Mouse (Mus musculus) layer of hippocampus, adult 9-11 months (tissue): Measurements from ENCODE around the gene Hoxd11.
A peak's percentile ranks its signal among the peaks of the same experiment; 100 is the strongest.

Source experiments
- DNase-seq: peaks from one replicate; pipeline ENCODE4 v3.0.0; 2022

Gene Hoxd11

DNA sequence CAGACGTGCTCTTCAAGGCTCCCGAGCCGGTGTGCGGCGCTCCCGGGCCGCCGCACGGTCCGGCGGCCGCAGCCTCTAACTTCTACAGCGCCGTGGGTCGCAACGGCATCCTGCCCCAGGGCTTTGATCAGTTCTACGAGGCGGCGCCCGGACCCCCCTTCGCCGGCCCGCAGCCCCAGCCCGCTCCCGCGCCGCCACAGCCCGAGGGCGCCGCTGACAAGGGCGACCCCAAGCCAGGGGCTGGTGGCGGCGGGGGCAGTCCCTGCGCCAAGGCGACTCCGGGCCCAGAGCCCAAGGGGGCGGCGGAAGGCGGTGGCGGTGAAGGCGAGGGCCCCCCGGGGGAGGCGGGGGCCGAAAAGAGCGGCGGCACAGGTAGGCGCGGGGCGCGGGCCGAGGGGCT lies 3.4 kb downstream of the Hoxd11 start:
- no peak for DNase-seq

GRCm38 (mm10) chr2:74683471-74683951 lies 4.2 kb downstream of the Hoxd11 start:
- DNase-seq, result no peak

DNA sequence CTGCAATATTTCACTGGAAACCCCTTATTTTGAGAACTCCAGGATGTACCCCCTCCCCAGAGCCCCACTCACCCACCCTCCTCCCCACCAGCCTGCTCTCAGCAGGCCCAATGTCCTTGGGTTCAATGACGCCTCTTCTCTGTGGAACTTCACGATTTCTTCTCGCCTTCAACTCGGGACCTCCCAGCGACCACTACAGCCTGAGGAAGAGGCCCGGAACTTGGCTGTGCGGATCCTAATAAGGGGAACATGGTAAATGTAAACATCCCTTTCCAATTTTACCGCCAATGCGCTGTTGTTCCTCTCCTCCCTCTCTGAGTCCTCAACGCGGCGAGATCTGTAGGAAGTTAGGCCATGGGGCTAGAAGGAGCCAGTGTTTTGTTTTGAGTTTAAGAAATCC lies 4.7 kb downstream of the Hoxd11 start:
- DNase-seq, result no peak

DNA sequence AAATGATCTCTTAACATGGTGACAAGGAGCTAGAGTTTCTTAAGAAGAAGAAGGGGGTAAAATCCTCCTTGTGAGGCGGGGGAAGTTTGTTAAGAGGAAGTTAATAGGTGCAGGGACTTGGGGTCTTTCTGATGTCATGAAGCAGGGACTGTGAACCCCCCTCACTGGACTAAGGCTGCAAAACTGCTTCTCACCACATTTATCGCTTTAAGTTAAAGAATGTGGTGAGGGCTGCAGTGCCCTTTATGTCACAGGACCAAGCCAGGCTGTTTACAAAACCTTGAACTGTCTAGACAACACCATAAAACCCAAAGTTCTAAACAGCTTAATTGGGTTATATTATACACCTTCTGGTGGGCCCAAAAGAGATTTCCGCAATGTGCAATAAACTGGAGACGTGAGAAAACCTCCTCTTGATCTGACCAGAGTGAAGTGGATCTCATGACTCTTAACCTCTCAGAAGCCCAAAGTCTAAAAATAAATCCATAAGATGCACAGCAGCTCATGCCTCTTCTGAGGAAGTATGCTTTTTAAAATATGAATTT lies 5.8 kb downstream of the Hoxd11 start:
- no peak for DNase-seq

DNA sequence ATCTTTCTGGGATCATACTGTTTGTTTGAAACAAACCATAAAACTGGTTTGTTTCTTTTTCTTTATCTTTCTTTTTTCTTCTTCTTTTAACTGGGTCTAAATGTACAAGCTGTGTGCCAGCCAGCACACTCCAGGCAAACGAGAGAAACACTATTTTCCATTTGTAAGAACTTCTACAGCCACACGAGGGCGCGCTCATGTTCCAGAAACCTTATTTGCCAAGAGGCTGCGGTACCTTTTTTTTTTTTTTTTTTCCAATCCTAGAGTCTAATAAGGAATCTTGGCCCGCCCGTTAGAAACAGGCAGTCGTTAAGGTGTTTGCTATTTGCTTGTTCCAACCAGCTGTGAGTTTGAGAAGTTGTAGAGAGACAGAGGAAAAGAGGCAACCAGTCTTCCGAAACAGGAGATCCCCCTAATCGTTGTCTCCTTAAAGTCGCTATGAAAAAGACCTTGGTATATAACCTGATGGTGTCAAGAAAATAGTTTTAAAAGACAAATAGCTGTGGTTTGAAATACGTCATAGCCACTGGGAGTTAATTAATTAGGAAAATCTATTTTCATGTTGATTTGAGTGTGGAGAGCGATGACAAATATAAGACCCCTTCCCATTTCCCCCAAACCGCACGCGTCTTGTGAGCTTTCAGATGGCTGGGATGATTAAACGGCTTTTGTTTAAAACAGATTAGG lies 7.1 kb downstream of the Hoxd11 start:
- peak; percentile 18 for DNase-seq

GRCm38 (mm10) chr2:74686988-74687697 lies 7.8 kb downstream of the Hoxd11 start:
- no peak for DNase-seq

DNA sequence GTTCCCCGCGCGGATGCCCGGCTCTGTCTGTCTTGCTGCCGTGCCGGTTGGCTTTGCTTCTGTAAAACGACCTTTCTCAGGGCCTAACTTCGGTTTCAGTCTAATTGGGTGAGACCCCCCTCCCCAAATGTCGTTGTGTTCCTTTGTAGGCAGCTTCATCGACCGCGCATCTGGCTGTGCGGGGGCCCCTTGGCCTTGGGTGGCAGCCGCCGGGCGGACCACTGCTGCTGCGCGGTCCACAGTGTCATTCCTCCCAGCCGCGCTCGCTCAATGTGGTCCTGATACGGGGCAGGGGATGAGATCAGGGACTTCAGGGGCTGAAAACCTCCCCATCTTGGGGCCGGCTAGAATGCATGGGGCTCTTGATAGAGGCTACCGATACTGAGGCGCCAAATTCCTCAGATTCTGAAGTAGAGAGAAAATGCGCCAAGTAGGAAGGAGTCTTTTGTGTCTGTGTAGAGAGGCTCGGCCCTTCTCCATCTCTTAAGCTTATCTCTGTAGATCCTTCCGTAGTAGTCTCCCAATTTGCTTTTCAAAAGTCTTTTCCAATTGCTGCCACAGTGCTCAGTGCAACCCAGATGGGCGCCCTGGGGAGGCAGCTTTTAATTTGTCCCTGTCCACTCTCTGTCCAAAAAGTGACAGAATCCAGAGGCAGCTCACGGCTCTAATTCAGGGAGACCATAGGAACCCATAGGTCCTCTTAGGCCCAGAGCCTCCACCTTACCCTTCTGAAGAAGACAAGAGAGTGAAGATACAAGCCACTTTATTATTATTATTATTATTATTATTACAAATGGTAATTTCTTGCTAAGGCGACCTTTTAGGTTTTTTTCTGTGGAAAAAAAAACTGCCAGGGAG lies 8.6 kb downstream of the Hoxd11 start:
- no peak for DNase-seq

DNA sequence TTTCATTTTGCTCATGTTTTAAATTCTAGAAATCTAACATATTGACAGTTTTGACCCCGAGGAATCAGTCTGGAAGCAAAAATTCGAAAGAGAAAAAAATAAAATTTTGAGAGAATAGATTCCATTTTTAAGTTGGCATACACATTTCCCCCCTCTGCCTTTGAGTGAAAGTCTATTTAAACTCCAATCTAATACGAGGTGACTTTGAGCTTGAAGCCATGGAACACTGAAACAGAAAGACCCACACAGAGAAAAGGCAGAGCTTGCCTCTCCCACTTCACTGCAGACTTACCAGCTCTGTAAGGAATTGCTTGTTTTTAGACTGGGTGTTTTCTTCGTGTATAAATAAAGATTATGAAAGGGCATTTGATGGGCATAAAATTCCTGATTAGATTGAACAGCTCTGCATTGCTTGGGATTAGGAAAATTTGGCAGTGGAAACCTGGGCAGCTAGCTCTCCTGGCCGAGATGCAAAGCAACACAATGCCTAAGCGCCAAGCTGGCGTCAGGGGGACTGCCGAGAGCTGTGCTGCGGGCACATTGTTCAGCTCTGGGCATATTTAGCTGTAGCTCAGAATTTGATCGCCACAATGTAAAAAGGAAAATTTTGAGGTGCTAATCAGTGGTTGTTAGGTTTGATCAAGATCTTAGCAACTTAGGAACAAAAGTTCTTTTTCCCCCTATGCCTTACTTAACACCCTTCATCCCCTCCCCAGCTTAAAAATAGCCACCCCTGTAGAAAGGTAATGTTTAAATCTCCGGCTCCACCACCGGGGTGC lies 9.6 kb downstream of the Hoxd11 start:
- DNase-seq, result no peak

DNA sequence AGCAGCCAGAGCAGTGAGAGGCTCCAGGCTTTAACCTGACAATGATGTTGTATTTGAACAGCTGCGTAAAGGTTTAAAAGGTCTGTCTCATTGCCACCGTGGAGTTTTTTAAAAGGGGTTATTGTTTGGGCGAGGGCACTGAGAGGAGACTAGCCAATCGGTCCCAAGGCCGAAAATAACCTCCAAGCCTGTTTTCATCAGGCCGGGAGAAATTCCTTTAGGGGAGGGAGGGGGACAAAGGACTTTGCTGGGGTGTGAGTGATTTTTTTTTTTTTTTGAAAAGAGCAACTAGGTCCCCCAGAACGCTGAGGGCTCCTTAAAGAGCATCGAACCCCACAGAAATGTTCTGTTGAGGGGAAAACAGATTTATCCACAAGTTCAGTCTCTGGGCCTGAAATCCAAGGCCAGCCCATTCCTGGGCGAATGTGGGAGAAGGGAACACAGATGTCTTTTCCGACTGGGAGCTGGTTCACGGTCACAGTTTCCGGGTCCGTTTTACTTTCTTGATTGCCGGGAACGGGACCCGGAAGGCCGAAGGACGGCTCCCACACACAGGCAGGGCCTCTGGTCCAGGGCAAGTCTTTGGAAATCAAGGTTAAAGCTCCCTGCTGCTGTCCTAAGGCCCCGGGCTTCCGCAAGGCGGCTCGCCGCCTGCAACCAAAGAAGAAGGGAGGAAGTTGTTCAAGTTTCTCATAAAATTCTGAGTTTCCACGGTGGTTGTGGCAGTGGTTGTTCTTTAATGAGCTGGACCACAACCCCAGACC lies 10.4 kb downstream of the Hoxd11 start:
- no peak for DNase-seq

- DNase-seq, result no peak
Measured at GRCm38 (mm10) chr2:74690338-74690716, 11.0 kb downstream of the Hoxd11 start.

- no peak for DNase-seq
Measured at GRCm38 (mm10) chr2:74691022-74691951, 11.9 kb downstream of the Hoxd11 start, which contains the start of gene Hoxd10. Gene Hoxd10 (plus strand): TSS chr2:74691924.

DNA sequence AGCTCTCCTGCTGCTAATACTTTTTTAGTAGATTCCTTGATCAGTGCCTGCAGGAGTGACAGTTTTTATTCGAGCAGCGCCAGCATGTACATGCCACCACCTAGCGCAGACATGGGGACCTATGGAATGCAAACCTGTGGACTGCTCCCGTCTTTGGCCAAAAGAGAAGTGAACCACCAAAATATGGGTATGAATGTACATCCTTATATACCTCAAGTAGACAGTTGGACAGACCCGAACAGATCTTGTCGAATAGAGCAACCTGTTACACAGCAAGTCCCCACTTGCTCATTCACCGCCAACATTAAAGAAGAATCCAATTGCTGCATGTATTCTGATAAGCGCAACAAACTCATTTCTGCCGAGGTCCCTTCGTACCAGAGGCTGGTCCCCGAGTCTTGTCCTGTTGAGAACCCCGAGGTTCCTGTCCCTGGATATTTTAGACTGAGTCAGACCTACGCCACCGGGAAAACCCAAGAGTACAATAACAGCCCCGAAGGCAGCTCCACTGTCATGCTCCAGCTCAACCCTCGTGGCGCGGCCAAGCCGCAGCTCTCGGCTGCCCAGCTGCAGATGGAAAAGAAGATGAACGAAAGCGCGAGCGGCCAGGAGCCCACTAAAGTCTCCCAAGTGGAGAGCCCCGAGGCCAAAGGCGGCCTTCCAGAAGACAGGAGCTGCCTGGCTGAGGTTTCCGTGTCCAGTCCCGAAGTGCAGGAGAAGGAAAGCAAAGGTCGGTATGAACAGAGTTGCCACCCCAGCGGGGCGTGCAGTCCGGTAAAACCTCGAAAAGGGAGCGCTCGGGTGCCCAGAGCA lies 12.8 kb downstream of the Hoxd11 start:
- no peak for DNase-seq

- DNase-seq, result no peak
Measured at GRCm38 (mm10) chr2:74692808-74693431, 13.6 kb downstream of the Hoxd11 start.

DNA sequence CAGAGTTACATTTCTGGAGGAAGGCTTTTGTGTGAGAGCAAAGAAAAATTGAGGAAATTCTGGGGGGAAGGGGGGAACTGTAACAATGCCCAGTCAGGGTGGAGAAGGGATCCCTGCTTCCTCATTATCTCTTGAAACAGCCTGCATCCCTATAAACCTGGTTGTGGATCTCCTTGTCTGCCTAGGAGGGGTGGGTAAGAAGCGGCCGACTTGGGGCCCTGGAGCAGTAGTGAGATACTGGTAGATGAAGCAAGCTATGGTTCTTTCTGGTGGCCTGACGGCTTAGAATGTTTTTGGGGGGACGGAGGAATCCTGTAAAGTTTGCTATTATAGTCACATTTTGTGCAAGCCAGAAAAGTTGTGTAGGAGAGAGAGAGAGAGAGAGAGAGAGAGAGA lies 14.1 kb downstream of the Hoxd11 start:
- DNase-seq, result no peak

- DNase-seq, result no peak
Measured at GRCm38 (mm10) chr2:74694066-74694465, 14.7 kb downstream of the Hoxd11 start.

GRCm38 (mm10) chr2:74695383-74695782 lies 16.0 kb downstream of the Hoxd11 start:
- no peak for DNase-seq

DNA sequence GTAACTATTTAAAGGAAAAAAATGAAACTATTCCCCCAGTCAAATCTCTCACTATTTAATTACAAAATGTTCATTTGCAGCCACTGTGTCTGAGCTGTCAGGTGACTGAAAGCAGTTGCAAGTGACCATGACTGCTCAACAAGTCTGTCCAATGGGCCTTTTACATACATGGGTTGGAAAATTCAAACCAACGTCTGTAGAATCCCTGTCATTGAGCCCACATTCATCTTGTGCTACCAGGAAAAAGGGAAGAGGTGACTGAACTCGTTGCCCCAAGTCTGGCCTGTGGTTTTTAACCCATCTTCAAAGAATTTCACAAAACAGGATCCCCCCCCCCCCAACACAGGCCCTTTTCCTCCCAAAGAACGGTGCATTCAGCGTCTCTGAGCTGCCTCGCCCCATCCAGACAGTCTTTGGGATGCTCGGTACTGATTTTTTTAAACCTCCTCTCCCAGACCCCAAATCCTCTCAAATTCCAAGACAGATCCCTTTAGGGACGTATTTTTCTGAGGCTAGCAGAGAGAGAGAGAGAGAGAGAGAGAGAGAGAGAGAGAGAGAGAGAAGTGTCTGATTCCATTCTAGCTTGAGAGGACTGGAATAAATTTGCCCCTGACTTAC lies 16.6 kb downstream of the Hoxd11 start:
- no peak for DNase-seq
